Mouse (Mus musculus) embryonic stem cell, embryonic (primary cell): ENCODE results near the gene Gm973.

Experiments
- CTCF ChIA-PET, 4 experiments: fragments of 300-600 bp in 2 of 4; fragments of 350-600 bp in 2 of 4; sonication (Branson Sonifier 250); formaldehyde crosslinking; loops; one replicate each; lab custom pipeline; 2022; ENCODE audit warnings: inconsistent platforms in 2 of 4; lab: Charles Lee
- POLR2A ChIA-PET, 4 experiments: fragments of 300-600 bp in 2 of 4; fragments of 350-600 bp in 2 of 4; sonication (Branson Sonifier 250); formaldehyde crosslinking; loops; one replicate each; lab custom pipeline; 2022; ENCODE audit warnings: antibody characterized with exemption in 4 of 4, inconsistent platforms in 1 of 4; lab: Charles Lee

Gm973 gene

GRCm38 (mm10) chr1:59609896-59610295 is 93.8 kb downstream of the Gm973 start:
- POLR2A ChIA-PET, result interaction anchor here in 2 of 4 experiments (0.7 to 1.6 kb wide), 5 partner anchors 19 to 353 kb away, joined by 3 to 5 read pairs (median 3); partner anchors contain the start of genes Cdk15 (in 1 of the 2) and Fzd7 (in 1 of the 2)
- CTCF ChIA-PET, result interaction anchor here in 3 of 4 experiments (0.6 to 1.8 kb wide), 5 partner anchors 9 to 395 kb away, joined by 3 to 5 read pairs (median 3); no protein-coding TSS in a partner anchor

DNA sequence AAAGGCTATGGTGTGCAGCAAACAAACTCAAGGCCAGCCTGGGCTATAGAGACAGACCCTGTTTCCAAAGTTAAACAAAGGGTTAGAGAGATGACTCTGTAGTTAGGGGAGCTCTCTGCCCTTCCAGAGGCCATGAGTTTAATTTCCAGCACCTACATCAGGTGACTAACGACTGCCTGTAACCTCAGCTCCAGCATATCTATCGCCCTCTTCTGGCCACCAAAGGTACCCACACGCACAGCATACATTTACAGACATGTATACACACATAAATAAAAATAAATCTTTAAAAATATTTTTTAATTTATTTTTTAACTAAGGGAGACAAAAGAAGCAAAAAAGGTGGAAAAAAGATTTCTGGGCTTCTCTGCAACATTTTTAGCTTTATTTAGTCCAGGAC is 94.9 kb downstream of the Gm973 start:
- ChIA-PET POLR2A (interaction anchor here in 2 of 4 experiments (0.6 to 1.6 kb wide), 3 partner anchors 129 to 1015 kb away, joined by 3 to 4 read pairs (median 3); partner anchors contain the start of genes Cdk15 (in 1 of the 2) and Fzd7 (in 1 of the 2)), CTCF (interaction anchor here in 2 of 4 experiments (0.6 to 1.6 kb wide), 7 partner anchors 10 to 638 kb away, joined by 3 to 5 read pairs (median 3); partner anchors contain the start of genes Als2 (in 1 of the 2), Cdk15 (in 1 of the 2), Stradb (in 1 of the 2) and Trak2 (in 1 of the 2))

DNA sequence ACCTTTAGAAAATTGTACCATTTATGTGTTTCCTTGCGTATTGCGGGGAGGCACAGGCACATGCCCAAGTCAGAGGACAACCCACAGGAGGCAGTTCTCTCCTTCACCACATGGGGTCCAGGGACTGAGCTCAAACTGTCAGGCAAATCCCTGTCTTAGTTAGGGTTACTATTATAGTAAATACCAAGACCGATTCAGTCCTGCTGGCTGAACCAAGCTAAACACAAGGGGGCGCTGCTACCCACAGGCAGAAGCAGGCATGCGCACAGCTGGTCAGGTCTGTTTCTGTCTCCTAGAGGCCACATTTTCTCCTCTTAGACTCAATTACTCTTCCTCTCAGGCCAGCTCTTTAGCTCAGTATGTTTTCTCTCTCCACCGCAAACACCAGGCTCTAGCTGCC is 97.7 kb downstream of the Gm973 start:
- CTCF ChIA-PET, result interaction anchor here (0.5 to 2.5 kb wide), 94 partner anchors 9 to 1347 kb away, joined by 3 to 40 read pairs (median 4); partner anchors contain the start of genes Als2 (in 3 of the 4), Cdk15 (in 2 of the 4), Gm973 (in 2 of the 4) and Bmpr2 (in 1 of the 4)
- POLR2A ChIA-PET, result interaction anchor here (0.5 to 2.8 kb wide), 64 partner anchors 8 to 641 kb away, joined by 3 to 29 read pairs (median 4); partner anchors contain the start of genes Als2 (in 3 of the 4), Nop58 (in 3 of the 4), Cdk15 (in 2 of the 4) and Fzd7 (in 1 of the 4)

- ChIA-PET POLR2A (interaction anchor here in 3 of 4 experiments (0.6 to 2.8 kb wide), 10 partner anchors 10 to 382 kb away, joined by 3 to 14 read pairs (median 5); partner anchors contain the start of genes Cdk15 (in 1 of the 3) and Nop58 (in 1 of the 3)), CTCF (interaction anchor here (0.5 to 2.5 kb wide), 11 partner anchors 8 to 377 kb away, joined by 3 to 40 read pairs (median 6); partner anchors contain the start of gene Als2 (in 1 of the 4))
Observed at GRCm38 (mm10) chr1:59615021-59615420, 99.0 kb downstream of the Gm973 start.

- POLR2A ChIA-PET, result interaction anchor here in 1 of 4 experiments (0.9 to 1.2 kb wide), 2 partner anchors 47 to 84 kb away, joined by 3 to 4 read pairs; no protein-coding TSS in a partner anchor
- CTCF ChIA-PET, result interaction anchor here in 3 of 4 experiments (0.6 to 1.5 kb wide), 5 partner anchors 9 to 372 kb away, joined by 3 to 4 read pairs (median 3); no protein-coding TSS in a partner anchor
Observed at GRCm38 (mm10) chr1:59619201-59619600, 103.1 kb downstream of the Gm973 start.

DNA sequence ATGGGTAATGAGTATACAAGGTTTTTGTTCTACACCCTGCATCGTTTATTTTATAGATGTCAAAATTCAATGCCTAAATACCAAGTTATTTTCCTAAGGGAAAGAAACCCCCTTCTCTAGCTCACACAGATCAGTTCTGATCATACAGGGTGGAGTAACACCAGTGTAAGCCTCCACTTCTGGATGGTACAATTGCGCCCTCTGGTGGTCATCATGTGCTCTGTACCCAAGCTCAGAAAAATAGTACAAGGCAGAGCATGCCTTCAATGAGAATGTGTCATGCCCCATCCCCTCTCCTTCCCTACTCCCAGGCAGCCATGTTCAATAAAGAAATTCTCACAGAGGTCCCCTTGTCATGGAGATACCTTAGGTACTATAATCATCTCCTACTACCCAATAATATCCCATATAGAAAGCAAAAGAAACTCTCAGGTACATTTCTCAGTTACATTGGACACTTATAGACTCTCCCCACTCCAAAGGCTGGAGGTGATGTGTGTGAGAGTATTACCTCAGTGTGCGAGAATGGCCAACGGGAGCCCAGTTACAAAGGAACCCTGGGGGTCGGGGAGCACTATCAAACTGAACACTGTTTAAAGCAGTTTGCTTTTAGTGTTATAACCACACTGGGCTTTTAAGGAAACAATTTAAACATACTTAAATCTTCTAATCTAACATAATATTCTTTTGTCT is 107.4 kb downstream of the Gm973 start:
- POLR2A ChIA-PET, result interaction anchor here (0.6 to 2.3 kb wide), 8 partner anchors 9 to 396 kb away, joined by 3 to 14 read pairs (median 3); partner anchors contain the start of gene Fzd7 (in 1 of the 4)

DNA sequence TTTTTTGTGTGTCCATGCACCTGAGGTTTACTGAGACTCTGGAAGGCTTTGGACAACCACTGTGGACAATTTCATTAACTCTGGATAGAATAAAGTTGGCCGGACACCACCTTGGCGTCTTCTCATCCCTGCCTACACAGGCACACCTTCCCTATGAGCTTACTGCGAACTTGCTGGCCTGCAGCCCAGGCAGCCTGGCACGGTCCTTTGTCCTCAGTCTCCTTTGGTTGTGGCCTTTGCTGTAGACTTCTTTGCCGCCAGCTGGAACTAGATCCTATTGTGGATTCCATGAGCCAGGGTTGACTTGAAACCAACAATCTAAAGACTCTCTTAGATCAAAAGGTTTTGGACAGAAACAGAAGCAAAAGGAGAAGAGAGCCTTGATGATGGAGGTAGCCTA is 109.3 kb downstream of the Gm973 start:
- POLR2A ChIA-PET, result interaction anchor here in 2 of 4 experiments (0.6 to 1.8 kb wide), 5 partner anchors 12 to 309 kb away, joined by 3 to 10 read pairs (median 3); no protein-coding TSS in a partner anchor

More for the DNA sequence above, 107.4 kb downstream of the Gm973 start:
- CTCF ChIA-PET, result interaction anchor here (0.5 to 2.3 kb wide), 38 partner anchors 9 to 1024 kb away, joined by 3 to 40 read pairs (median 5); partner anchors contain the start of gene Cdk15 (in 1 of the 4)

DNA sequence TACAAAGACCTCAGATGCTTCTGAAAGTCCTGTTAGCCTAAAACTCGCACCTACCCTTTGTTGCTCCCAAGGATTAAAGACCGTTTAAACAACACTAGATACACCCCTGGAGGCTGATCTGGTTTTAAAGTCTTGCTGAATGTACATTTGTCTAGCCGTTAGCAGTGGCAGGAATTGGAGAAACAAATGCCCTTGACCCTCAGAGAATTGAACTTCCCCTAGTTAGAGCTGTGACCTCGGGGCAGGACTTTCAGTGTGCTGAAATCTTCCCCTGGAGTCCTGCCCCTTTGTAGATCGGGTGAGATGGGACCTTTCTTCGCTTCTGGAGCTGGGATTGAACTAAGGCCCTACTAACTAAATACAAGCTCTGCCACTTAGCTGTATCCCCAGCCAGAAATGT is 113.1 kb downstream of the Gm973 start:
- CTCF ChIA-PET, result interaction anchor here in 3 of 4 experiments (0.5 to 3.9 kb wide), 7 partner anchors 15 to 382 kb away, joined by 3 to 15 read pairs (median 4); no protein-coding TSS in a partner anchor
- POLR2A ChIA-PET, result interaction anchor here in 3 of 4 experiments (0.9 to 1.3 kb wide), 8 partner anchors 9 to 380 kb away, joined by 3 to 4 read pairs (median 3); no protein-coding TSS in a partner anchor

More for the DNA sequence above, 109.3 kb downstream of the Gm973 start:
- CTCF ChIA-PET, result interaction anchor here in 3 of 4 experiments (0.6 to 1.7 kb wide), 5 partner anchors 9 to 483 kb away, joined by 3 to 9 read pairs (median 4); no protein-coding TSS in a partner anchor

- ChIA-PET CTCF (interaction anchor here in 2 of 4 experiments (0.9 to 1.1 kb wide), 3 partner anchors 12 to 383 kb away, joined by 3 to 4 read pairs (median 3); no protein-coding TSS in a partner anchor), POLR2A (interaction anchor here in 1 of 4 experiments (0.5 to 1.0 kb wide), 2 partner anchors 13 to 39 kb away, joined by 4 to 6 read pairs; no protein-coding TSS in a partner anchor)
Observed at GRCm38 (mm10) chr1:59630356-59630755, 114.3 kb downstream of the Gm973 start.

DNA sequence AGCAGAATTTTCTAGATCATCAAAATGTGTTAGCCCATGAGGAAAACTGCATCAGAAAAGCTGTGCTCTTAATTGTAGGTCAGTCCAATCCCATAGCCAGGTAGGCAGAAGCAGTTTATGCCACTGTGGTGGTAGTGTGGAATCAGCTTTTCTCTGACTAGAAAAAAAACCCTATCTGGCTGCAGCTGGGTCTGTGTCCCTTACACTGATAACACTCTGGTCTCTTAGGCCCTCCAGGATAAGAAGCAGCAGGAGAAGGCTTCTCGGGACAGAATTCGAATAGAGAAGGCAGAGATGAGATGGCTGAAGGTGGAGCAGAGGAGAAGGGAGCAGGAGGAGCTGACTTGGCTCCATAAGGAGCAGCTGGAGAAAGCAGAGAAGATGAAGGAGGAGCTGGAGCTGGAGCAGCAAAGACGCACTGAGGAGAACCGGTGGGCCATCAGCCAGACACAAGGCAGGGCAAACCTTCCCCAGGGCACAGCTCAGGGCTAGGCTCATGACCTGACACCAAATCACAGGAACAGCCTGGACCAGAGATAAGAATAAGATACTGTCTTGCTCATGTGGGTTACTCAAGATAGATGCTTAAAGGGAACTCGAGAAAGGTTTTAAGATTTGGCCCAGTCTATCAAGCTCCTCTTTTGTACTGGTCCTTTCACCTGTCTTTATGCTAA is 116.1 kb downstream of the Gm973 start:
- ChIA-PET CTCF (interaction anchor here in 3 of 4 experiments (0.6 to 1.2 kb wide), 4 partner anchors 18 to 560 kb away, joined by 3 read pairs; no protein-coding TSS in a partner anchor), POLR2A (interaction anchor here in 2 of 4 experiments (0.5 to 1.4 kb wide), 7 partner anchors 11 to 1206 kb away, joined by 3 to 4 read pairs (median 3); no protein-coding TSS in a partner anchor)

- CTCF ChIA-PET, result interaction anchor here in 2 of 4 experiments (1.2 to 2.0 kb wide), 2 partner anchors 10 to 19 kb away, joined by 3 to 8 read pairs; no protein-coding TSS in a partner anchor
- POLR2A ChIA-PET, result interaction anchor here in 2 of 4 experiments (0.7 to 1.4 kb wide), 4 partner anchors 11 to 19 kb away, joined by 3 to 4 read pairs (median 3); no protein-coding TSS in a partner anchor
Observed at GRCm38 (mm10) chr1:59633056-59633455, 117.0 kb downstream of the Gm973 start.

GRCm38 (mm10) chr1:59636349-59636748 is 120.3 kb downstream of the Gm973 start:
- ChIA-PET POLR2A (interaction anchor here in 2 of 4 experiments (0.5 to 3.4 kb wide), 8 partner anchors 9 to 399 kb away, joined by 3 to 20 read pairs (median 4); partner anchors contain the start of genes Als2 (in 1 of the 2) and Nop58 (in 1 of the 2)), CTCF (interaction anchor here in 3 of 4 experiments (0.6 to 1.2 kb wide), 4 partner anchors 13 to 69 kb away, joined by 3 to 5 read pairs (median 3); no protein-coding TSS in a partner anchor)

- CTCF ChIA-PET, result interaction anchor here (0.5 to 1.2 kb wide), 11 partner anchors 10 to 1088 kb away, joined by 3 to 5 read pairs (median 3); partner anchors contain the start of gene Als2 (in 1 of the 4)
- POLR2A ChIA-PET, result interaction anchor here in 2 of 4 experiments (0.8 to 1.4 kb wide), 10 partner anchors 9 to 401 kb away, joined by 3 to 4 read pairs (median 3); partner anchors contain the start of gene Als2 (in 1 of the 2)
Observed at GRCm38 (mm10) chr1:59638371-59638770, 122.3 kb downstream of the Gm973 start.

- ChIA-PET POLR2A (interaction anchor here in 3 of 4 experiments (0.5 to 2.4 kb wide), 6 partner anchors 9 to 682 kb away, joined by 3 to 12 read pairs (median 3); no protein-coding TSS in a partner anchor), CTCF (interaction anchor here in 2 of 4 experiments (0.7 to 1.0 kb wide), 2 partner anchors 29 to 30 kb away, joined by 3 to 4 read pairs; no protein-coding TSS in a partner anchor)
Observed at GRCm38 (mm10) chr1:59642488-59642887, 126.4 kb downstream of the Gm973 start.

DNA sequence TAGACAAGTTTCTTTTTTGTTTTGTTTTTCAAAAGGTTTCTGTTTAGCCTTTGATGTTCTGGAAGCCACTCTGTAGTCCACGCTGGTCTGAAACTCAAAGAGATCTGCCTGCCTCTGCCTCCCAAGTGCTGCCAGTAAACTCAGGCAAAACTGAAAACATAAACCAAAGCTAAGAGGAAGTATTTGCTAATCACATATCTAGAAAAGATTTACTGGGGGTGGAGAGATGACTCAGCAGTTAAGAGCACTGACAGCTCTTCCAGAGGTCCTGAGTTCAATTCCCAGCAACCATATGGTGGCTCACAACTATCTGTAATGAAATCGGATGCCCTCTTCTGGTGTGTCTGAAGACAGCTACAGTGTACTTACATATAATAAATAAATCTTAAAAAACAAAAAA is 130.4 kb downstream of the Gm973 start:
- CTCF ChIA-PET, result interaction anchor here in 3 of 4 experiments (0.5 to 2.3 kb wide), 3 partner anchors 11 to 180 kb away, joined by 4 to 11 read pairs (median 8); no protein-coding TSS in a partner anchor

More for the DNA sequence above, 130.4 kb downstream of the Gm973 start:
- POLR2A ChIA-PET, result interaction anchor here in 2 of 4 experiments (0.6 to 7.6 kb wide), 20 partner anchors 11 to 409 kb away, joined by 3 to 52 read pairs (median 4); partner anchors contain the start of genes Nop58 (in 2 of the 2) and Als2 (in 1 of the 2)
